Mouse (Mus musculus) spleen, postnatal 14 days (tissue): ENCODE data around the gene Ptpdc1.
A peak's percentile ranks its signal among the peaks of the same experiment; 100 is the strongest.

ENCODE experiments used
- DNase-seq, 2 experiments: peaks; one replicate each; pipeline ENCODE4 v3.0.0; 2021 to 2022; ENCODE audit warnings: low spot score in 2 of 2

Ptpdc1 gene

DNA sequence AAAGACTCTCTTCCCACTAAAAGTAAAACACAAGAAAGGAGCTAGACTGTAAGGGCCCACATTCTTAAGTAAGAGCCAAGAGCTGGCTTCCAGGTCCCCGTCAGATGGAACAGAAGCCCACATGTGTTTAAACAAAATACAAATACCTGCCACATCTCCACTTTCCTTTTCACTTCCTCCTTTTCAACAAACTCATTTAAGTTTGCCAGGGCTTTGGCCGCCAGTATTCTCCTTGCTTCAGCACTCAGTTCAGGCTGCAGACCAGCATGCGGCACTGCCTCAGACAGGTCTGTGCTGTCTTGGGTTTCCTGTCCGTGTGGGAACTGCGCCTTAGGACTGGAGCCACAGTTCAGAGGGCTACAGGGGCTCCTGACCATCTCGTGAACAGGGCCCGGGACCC lies 39.7 kb downstream of the Ptpdc1 start:
- peak in 1 of 2 experiments; percentile 25 for DNase-seq

- DNase-seq, result no peak
Measured at GRCm38 (mm10) chr13:48582688-48583379, 42.6 kb downstream of the Ptpdc1 start.

- no peak for DNase-seq
Measured at GRCm38 (mm10) chr13:48578616-48579015, 46.8 kb downstream of the Ptpdc1 start.

DNA sequence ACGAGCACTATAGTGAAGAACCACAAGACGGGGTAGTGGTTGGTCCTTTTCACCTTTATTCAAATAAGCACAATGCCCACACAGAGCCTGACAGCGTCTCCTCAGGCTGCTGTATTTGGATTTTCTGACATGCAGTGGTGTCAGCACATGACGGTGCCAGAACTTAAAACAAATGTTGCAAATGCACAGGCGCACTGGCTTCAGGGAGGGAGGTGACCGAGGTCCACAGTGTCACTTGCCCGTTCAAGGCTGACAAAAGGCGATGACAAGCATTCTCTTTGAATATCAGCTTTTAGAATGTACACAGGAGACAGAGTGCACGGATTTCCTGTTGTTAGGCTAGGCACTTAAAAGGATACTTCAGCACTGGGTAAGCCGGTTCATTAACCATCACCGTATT lies 47.6 kb downstream of the Ptpdc1 start:
- no peak for DNase-seq

DNA sequence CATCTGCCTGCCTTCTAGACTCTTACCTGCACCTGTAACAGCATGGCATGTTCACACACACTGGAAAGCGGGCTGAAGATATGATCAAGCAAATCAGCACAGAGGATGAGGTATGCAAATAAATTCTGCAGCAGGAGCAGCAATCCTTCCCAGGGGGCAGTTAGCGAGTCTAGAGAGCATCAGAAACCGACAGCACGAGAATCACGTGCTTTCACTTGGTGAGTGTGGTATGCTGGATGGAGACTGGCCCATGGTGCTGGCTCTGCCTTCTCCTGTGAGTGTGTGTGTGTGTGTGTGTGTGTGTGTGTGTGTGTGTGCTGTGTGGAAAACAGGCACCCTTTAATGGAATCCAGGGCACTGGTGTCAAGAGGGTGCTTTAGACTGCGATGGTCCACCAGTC lies 48.5 kb downstream of the Ptpdc1 start:
- no peak for DNase-seq

DNA sequence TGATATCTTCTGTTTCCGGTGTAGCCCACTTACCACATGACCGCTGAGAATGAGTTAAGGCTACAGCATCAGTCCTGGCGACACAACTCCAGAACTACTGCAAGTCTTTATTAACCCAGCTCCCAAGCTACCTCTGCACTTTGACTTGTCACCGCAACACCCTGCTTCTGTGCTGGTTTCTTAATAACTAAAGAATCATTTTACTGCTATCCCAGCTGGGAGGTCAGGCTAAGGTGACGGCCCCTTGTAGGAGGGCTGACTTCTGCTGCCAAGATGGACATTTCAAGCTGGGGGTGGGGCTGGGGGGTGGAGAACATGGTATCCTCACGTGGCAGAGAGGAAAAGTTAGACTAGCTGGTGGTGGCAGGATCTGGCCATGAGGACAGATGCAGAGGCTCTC lies 50.7 kb downstream of the Ptpdc1 start:
- no peak for DNase-seq

DNA sequence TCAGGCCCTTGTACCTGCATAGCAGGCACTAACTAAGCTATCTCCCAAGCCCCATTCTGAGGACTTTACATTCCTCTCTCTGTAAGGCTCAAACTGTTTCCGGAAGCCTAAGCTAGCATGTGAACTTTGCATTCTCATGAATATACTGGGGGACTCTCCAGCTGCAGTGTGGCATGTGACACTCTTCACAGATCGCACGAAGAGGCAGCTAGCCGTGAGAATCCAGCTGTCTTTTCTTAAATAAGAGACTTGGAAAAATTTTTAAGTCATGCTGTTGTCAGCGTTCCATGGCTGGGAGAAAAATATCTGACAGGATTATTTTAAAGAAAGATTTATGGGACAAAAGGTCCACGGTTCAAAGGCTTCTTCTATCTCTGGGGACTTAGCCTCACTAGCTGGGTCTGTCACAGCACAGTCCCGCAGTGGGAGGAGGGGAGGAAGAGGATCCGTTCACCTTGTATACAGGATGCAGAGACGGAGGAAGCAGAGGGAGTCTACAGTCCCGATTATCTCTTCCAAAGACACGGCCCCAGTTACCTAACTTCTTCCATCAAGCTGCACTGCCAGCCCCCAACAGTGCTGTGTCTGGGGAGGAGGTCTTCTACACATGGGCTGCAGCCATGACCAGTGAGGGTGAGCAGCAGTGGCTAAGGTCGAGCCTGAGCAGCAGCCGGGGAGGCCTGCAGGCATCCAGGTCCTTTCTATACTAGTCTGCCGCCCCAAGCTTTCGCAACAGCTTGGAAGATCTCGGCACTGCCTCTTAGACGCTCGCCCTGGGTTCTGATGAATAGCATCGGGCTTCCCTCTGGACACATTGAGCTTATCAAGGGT lies 51.7 kb downstream of the Ptpdc1 start:
- DNase-seq, result no peak

- DNase-seq, result peak in 1 of 2 experiments; percentile 38
Measured at GRCm38 (mm10) chr13:48572127-48572526, 53.3 kb downstream of the Ptpdc1 start.

DNA sequence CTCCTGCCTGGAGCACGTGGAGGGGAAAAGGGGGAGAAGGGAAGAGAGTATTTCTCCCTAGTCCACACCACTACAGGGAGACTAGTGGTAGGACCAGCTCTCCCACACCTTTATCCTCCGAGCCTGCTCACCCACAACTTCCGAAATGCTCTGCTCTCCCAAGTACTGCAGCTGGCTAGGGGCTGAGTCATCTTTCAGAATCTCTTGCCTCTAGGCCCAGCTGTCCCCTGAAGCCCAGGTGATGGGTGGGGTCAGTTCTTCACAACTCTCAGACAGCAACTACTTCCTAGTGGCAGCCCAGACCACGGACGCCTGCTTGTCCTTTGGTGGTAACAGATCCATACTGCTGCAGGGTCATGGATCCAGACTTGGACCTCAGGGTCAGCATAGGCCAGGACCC lies 54.2 kb downstream of the Ptpdc1 start:
- no peak for DNase-seq

GRCm38 (mm10) chr13:48569576-48570132 lies 55.8 kb downstream of the Ptpdc1 start:
- DNase-seq, result no peak

GRCm38 (mm10) chr13:48567646-48568045 lies 57.8 kb downstream of the Ptpdc1 start:
- no peak for DNase-seq

GRCm38 (mm10) chr13:48566116-48566935 lies 59.1 kb downstream of the Ptpdc1 start:
- DNase-seq, result peak in 1 of 2 experiments; percentile 12

GRCm38 (mm10) chr13:48564881-48565600 lies 60.4 kb downstream of the Ptpdc1 start:
- DNase-seq, result no peak

DNA sequence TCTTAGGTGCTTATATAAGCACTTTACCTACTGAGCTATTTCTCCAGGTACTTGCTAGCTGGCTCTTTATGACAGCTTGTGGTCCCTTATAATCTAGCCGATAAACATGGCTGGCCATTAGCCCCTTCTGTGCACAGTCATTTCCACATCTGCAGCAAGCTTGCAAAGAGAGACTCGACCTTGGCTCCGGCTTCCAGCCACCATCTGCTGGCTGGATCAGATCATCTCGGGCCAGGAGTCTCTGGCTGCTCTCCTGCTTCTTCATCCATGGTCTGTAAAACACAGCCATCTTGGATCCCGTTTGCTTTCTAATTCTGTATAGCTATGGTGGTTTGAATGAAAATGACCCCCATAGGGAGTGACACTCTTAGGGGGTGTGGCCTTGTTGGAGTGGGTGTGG lies 63.1 kb downstream of the Ptpdc1 start:
- no peak for DNase-seq

DNA sequence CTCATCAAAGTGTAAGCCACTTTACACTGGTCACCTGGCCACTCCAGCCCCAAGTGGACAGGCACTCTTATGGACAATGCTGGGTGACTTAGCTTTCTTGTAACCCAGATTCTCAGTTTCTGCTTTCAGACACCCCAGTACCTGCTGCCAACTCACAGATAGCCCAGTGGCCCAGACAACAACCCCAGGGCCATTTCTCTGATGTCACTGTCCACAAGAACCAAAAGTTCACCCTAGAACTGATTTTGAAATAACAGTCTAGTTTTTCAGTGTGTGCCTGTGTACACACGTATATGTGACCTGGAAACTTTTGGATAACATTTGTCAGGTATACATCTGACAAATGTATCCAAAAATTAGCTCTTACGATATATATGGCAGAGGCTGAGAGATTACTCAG lies 64.0 kb downstream of the Ptpdc1 start:
- no peak for DNase-seq

- no peak for DNase-seq
Measured at GRCm38 (mm10) chr13:48555976-48556375, 69.5 kb downstream of the Ptpdc1 start.

- no peak for DNase-seq
Measured at GRCm38 (mm10) chr13:48554552-48554951, 70.9 kb downstream of the Ptpdc1 start.

- DNase-seq, result no peak
Measured at GRCm38 (mm10) chr13:48553511-48553910, 72.0 kb downstream of the Ptpdc1 start.

DNA sequence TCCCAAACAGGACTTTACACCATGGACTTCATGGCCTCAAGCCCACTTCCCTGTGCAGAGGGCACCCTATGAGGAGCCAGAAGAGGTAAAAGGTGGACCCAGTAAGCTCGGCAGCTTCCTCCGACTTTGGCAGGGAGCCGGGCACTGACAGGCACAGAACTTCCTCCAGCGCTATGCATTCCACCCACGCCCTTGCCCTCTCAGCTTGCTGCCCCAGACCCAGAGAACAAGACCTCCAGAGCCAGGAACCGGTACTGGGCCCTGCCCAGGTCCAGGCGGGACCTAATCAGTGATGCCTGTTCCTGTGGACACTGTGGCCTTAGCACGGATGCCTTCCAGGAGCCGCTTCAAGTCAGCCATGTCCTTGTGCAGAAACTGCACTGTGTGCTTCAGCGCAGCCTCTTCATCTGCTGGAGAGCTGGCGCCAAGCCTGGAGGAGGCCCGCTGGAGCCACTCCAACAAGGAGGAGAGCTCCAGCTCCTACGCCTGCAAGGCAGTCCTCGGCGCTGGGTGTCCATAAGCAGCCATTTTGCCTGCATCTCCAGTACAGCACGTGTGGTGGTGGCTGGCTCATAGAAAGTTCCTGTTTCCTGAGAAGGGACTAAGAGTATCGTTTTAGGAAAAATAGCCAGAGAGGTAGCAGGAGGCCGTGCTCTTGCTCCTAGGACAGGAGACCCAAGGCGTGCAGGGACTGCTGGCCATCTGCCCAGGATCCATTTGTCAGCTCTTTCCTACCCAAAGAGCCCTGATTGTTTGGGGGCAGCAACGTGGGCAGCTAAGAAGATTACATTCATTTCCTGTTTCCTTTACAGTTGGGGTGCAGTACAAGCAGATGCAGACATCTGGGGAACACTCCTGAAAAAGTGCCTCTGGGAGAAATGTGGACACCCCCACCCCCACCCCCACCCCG lies 73.0 kb downstream of the Ptpdc1 start:
- peak in 1 of 2 experiments; percentile 15 for DNase-seq

GRCm38 (mm10) chr13:48548296-48548695 lies 77.2 kb downstream of the Ptpdc1 start:
- no peak for DNase-seq
